ENCODE assay signal across 8 mouse cellular contexts in genomic region chr10:74925324-74925723, GRCm38 (mm10). TPM values are rescaled to one million over a fixed set of nuclear protein-coding genes. Genes with fewer than 3 reads are reported as not detected.
DNase-seq lines count a peak whose midpoint lies in the region; ATAC-seq and TF ChIP-seq lines count a peak whose summit lies in the region.

No protein-coding gene starts in this region.

- 15% methylated on average over 21 of the region's 21 CpGs for WGBS in intestine, postnatal 0 days
- WGBS in limb, embryonic 10.5 days: 19% methylated on average over 21 of the region's 21 CpGs
- WGBS in stomach, embryonic 14.5 days: 13% methylated on average over 21 of the region's 21 CpGs

- H3K4me1 ChIP-seq in intestine, postnatal 0 days (replicated peaks; ENCODE audit: control insufficient read depth, insufficient read depth, low read length): no peaks in the 10 kb centered on the region
- H3K4me1 ChIP-seq in limb, embryonic 10.5 days: peaks cover 8% of the 10 kb centered on the region; the same call in 1 of the 2 replicates
- 0 out of 2 replicates have a peak, but pooled peaks cover 4% of the 10 kb centered on the region for H3K4me1 ChIP-seq in stomach, embryonic 14.5 days (ENCODE audit: control insufficient read depth, insufficient read depth, low read length)

- peak; percentile 55 for TF ChIP-seq CTCF in gastrocnemius, adult 2 months (IDR thresholded peaks at IDR 0.05)
- peak; percentile 74 for TF ChIP-seq CTCF in intestine, postnatal 0 days (IDR thresholded peaks at IDR 0.05; ENCODE audit: low read depth)

- peak overlapping the region; percentile 35 for H3K4me2 ChIP-seq in intestine, postnatal 0 days (replicated peaks; ENCODE audit: low read depth)
- H3K4me2 ChIP-seq in stomach, embryonic 14.5 days (replicated peaks; ENCODE audit: low read depth, low read length): peak overlapping the region; percentile 23; the same call in 1 of the 2 replicates

- peak; percentile 42 for ATAC-seq in frontal cortex, adult (ENCODE audit: low TSS enrichment)
- no peak for ATAC-seq in intestine, postnatal 0 days
- ATAC-seq in stomach, embryonic 14.5 days (ENCODE audit: insufficient number of reproducible peaks, insufficient read depth, low FRiP score, low read depth): no peak

- intact Hi-C loops in gastrocnemius, adult 2 months (cut with DNase I): no loop called here
- intact Hi-C loops in gastrocnemius, postnatal 14 days (cut with DNase I; ENCODE audit: low total_unique reads): no loop called here

- no peaks in the 10 kb centered on the region for H3K36me3 ChIP-seq in intestine, postnatal 0 days (ENCODE audit: control insufficient read depth, insufficient read depth)
- no peaks in the 10 kb centered on the region for H3K36me3 ChIP-seq in limb, embryonic 10.5 days
- H3K36me3 ChIP-seq in stomach, embryonic 14.5 days (ENCODE audit: control insufficient read depth, insufficient read depth, low read length): no peaks in the 10 kb centered on the region

- no peaks in the 10 kb centered on the region for H3K27me3 ChIP-seq in intestine, postnatal 0 days (replicated peaks; ENCODE audit: control insufficient read depth, insufficient read depth, low read length)
- no peaks in the 10 kb centered on the region for H3K27me3 ChIP-seq in limb, embryonic 10.5 days (ENCODE audit: low read depth, poor library complexity, severe bottlenecking)
- H3K27me3 ChIP-seq in stomach, embryonic 14.5 days (ENCODE audit: control insufficient read depth, insufficient read depth, low read length): no peaks in the 10 kb centered on the region

- DNase-seq in gastrocnemius, adult 2 months: peak; percentile 37
- no peak for DNase-seq in gastrocnemius, postnatal 14 days
- peak; percentile 88 for DNase-seq in cerebellum, adult 9-10 months
- peak; percentile 62 for DNase-seq in limb, embryonic 10.5 days (ENCODE audit: low spot score)
- peak; percentile 57 for DNase-seq in mesoderm, embryonic 11.5 days (ENCODE audit: low read depth, low spot score)

- no peak overlapping the region for H3K27ac ChIP-seq in gastrocnemius, adult 2 months
- H3K27ac ChIP-seq in intestine, postnatal 0 days (ENCODE audit: low read depth, low read length): no peak overlapping the region
- no peak overlapping the region for H3K27ac ChIP-seq in limb, embryonic 10.5 days
- no peak overlapping the region for H3K27ac ChIP-seq in stomach, embryonic 14.5 days (ENCODE audit: low read length)

- H3K9me3 ChIP-seq in intestine, postnatal 0 days (ENCODE audit: control insufficient read depth): no peaks in the 10 kb centered on the region
- no peaks in the 10 kb centered on the region for H3K9me3 ChIP-seq in limb, embryonic 10.5 days (replicated peaks)
- H3K9me3 ChIP-seq in stomach, embryonic 14.5 days (ENCODE audit: control insufficient read depth, low read depth, low read length): no peaks in the 10 kb centered on the region

- H3K9ac ChIP-seq in intestine, postnatal 0 days (ENCODE audit: low read depth, low read length): no peak overlapping the region
- H3K9ac ChIP-seq in stomach, embryonic 14.5 days (replicated peaks; ENCODE audit: low read depth, low read length): no peak overlapping the region

- no peak overlapping the region for H3K4me3 ChIP-seq in gastrocnemius, adult 2 months
- no peak overlapping the region for H3K4me3 ChIP-seq in intestine, postnatal 0 days (ENCODE audit: low read depth, low read length)
- H3K4me3 ChIP-seq in limb, embryonic 10.5 days: peak overlapping the region; percentile 24
- H3K4me3 ChIP-seq in stomach, embryonic 14.5 days (ENCODE audit: low read depth, low read length): no peak overlapping the region

RNA-seq across cellular contexts. Expression of gene Gnaz, which starts 41.7 kb away (rescaled TPM):
- under 1 TPM; 0.10 to 0.22 TPM for total RNA-seq in gastrocnemius, adult 2 months (2021)
- total RNA-seq in gastrocnemius, postnatal 14 days (2021): 1 to 10 TPM in 1 of 2 experiments, under 1 TPM in 1; 0.18 to 1.2 TPM
- polyA plus RNA-seq in intestine, postnatal 0 days (2015; fragmentation: Nextera tagmentation; extraction: Ambion mirVana): 1.7 and 2.4 TPM in 2 replicates
- 2.6 and 3.4 TPM in 2 replicates for polyA plus RNA-seq in limb, embryonic 10.5 days (2016; fragmentation: Nextera tagmentation; extraction: Ambion mirVana)
- polyA plus RNA-seq in stomach, embryonic 14.5 days (2014; fragmentation: Nextera tagmentation; extraction: Ambion mirVana): 4.8 and 6.1 TPM in 2 replicates
